Mouse (Mus musculus) inflammation-experienced regulatory T-cells, adult 6 months (primary cell): Measurements from ENCODE around the gene Med12l. TPM values are rescaled to one million over a fixed set of nuclear protein-coding genes. Genes with fewer than 3 reads are reported as not detected.

Source experiments
- ATAC-seq: one replicate; pipeline ENCODE4 v1.8.0; 2017
- polyA plus RNA-seq, 3 experiments: library from polyadenylated mRNA; unstranded; fragments of 100-300 nt; shearing (Covaris generic); gene quantifications; one replicate each; pipeline ENCODE4 v1.2.1; 2017

The Med12l gene
- polyA plus RNA-seq, 3 experiments from 2014 or later: 0.48 to 1.5 (median 0.61) TPM

DNA sequence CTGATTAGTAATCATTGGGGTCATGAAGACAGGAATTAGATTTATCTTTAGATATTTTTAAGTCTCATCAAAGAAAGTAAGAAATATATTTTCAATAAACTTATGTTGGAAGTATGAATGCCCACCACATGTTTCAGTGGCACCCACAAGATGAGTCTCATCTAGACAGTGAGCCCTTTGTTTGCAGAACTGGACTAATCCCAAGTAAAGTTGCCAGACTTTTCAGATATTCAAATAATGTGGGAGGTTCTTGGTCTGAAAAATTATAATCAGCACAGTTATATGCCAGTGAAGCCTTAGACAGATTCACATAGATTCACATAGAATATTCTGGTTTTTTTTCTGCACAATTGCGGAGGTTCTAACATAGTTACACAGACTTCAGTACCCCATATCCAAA lies 244.8 kb downstream of the Med12l start:
- no peak for ATAC-seq

DNA sequence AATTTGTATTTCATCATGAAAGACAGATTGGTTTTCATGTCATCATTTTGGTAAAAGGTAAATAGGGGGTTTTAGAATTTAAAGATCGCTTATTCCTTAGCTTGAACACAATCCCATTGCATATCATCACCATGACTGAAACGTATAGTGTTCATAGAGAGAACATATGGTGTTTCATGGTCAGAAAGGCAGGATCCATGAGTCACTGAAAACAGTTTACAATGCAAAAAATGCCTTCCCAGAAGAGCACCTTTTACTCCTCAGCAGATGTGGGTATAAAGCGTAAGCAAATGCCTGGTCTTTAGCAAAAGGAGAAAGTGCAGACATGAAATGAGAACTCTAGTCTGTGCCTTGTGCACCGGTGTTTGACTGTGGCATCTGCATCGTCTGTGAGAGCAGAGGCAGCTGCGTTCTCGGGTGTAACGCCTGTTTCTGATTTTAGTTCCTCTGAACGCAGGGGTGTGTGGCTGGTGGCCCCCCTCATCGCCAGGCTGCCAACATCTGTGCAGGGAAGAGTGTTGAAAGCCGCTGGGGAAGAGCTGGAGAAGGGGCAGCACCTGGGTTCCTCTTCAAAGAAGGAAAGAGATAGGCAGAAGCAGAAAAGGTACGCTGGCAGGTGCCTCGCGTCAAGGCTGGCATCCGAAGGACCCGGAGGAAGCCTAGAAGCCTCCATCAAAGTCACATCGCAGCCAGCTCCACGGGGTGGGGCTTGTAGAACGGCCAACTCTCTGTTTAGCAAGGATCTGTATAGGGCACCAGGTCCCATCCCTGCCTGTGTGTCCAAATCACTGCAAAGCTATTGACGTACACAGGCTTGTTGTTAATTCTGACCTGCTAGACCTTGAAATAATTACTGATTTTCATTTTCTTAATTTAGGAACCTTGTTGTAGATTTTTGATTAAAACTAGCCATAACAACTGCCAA lies 252.4 kb downstream of the Med12l start:
- ATAC-seq: no peak

DNA sequence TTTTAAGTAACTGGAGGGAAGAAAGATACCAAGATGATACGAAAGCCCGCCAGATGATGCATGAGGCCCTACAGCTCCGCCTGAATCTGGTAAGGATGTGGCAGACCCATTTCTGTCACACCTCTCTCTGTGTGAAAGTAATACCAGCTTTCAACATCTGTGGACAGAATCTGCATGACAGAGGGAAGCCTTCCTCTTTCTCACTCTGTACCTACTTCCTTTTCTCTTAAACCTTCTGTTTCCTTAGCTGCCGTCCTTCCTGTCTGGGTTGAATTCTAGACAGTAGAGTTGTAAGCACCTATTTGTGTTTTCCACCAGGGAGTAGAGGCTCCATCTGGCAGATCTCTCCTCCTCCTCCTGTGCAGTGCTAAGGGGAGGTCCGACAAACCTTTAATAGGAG lies 255.1 kb downstream of the Med12l start:
- ATAC-seq: peak; percentile 80

DNA sequence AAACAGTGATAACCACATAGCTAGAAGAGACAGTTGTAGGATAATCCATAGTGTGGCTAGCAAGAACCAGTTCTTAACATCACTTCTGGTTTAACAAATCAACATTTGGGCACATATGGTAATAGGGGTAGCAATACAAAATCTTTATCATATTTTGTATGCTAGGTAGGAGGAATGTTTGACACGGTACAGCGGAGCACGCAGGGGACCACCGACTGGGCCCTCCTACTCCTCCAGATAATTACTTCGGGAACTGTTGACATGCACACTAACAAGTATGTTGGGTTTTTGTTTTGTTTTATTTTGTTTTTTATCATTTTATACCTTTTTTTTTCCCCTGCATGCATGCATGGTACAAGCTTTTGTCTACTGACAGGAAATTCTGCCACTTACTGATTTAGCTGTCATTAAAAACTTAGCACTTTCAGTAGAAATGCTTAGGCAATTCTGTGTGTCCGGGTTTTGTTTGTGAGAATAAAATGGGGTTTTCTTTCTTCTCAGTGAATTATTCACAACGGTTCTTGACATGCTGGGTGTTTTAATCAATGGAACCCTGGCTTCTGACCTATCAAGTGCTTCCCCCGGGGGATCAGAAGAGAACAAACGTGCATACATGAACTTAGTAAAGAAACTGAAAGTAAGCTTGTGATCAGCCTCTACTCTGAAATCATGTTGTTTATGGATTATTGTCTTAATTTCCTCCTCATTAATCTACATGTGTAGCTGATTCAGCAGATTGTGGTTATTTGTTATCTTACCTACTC lies 256.3 kb downstream of the Med12l start:
- ATAC-seq: peak; percentile 58

DNA sequence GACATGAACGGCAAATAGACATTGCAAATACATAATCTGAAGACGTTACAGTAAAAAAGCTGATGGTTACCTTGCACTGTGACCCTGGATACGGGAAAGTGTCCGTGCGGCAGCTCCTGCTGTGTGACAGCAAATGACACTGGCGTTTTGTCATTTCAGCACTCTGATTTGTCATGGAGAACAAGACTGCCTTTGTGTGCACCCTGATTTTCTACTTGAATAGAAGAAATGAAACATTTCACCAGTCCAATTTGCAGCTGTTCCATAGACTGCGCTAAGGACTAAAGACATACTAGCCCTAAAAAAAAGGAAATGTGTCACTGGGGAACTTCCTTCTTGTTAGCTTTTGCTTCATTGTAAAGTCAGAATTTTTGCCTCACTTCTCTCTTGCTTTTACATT lies 257.1 kb downstream of the Med12l start, which contains the start of gene P2ry12:
Gene P2ry12 (minus strand): TSS at position 168 of the 400 bp plus-strand sequence.
- no peak for ATAC-seq

DNA sequence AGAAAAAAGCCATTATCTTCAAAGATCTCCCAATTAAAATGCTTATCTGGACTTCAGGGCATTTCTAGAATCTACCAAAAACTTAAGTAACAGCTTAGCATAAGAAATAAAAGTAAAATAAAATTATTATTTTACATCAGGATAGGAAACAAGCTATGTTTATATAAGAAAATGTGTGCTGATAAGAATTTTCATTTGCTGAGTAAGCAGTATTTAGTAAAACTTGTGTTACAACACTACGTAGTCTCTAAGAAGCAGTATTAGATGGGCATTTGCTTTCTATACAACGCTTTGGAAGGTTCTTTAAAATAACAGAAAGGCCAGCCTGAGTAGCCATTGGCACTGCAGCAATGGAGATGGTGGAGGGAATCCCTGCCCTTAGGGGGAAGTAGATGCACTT lies 257.8 kb downstream of the Med12l start:
- ATAC-seq: no peak

DNA sequence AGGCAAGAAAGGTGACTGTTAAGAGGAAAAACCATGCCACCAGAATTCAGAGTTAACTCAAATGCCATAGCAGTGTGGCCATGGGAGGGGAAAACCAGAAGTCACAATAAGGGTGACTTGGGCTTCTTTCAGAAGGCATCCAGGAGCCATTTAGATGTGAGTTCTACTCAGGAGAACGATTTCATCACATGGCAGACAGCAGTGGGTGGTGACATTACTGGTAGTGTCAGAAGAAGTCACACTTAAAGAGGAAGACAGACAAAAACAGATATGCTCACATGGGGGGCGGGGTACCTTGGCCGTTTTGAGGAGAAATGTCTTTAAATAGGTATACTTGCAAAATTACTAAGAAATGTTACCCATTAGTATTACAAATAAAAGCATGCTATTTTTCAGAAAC lies 258.4 kb downstream of the Med12l start:
- ATAC-seq: no peak

DNA sequence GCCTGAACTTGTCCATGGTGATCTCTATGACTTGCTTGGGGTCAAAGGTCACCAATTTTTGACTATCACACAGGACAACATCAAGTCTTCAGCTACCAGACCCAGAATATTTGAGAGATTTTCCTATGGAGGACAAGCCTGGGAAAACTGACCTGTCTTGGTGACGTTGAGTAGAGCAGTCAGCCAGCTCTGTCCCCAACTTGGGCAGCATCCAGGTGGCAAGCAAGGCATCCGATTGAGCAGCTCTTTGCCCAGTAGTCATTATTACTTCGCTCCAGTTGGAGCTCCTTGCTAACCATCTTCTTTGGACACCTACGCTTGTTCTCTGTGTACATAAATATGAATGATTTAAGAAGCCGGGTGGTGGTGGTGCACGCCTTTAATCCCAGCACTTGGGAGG lies 265.2 kb downstream of the Med12l start:
- ATAC-seq: no peak

DNA sequence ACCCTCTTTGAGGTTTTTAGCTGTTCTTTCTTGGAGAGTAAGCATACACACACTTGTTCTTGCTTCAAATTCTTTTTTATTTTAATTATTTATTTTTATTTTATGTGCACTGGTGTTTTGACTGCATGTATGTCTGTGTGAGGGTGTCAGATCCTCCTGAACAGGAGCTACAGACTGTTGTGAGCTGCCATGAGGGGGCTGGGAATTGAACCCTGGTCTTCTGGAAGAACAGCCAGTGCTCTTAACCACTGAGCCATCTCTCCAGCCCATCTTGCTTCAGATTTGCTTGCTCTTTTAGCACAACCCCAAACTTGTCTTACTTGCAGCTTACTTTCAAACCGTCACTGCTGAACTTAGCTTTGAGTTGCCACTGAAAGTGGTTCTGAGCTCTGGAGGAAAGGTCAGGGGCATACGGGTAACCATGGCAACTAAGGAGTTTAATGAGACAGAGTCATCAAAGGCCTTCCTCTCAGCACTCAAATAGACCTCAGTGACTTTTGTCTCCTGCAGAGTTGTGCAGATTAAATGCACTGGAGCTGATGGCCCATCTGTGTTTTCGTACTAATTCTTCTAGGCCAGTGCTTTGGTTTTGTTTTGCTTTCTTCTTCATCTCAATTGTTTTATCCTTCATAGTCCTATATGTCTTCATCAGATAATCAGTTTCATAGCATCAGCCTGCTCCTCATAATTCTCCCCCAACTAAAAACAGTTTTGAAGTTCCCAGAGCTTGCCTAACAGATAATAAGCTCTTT lies 272.1 kb downstream of the Med12l start:
- ATAC-seq: no peak

DNA sequence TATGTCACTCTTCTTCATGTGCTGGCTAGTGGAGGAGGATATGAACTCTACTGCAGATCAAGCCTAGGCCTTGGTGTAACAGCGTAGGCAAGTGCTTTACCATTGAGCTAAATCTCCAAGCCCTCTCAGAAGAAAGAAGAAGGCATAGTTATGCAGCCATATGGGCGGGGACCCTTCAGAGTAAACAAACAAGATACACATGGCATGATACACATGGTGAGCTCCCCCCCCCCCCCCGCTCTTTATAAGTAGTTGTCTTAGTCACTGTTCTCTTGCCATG lies 272.6 kb downstream of the Med12l start:
- no peak for ATAC-seq

DNA sequence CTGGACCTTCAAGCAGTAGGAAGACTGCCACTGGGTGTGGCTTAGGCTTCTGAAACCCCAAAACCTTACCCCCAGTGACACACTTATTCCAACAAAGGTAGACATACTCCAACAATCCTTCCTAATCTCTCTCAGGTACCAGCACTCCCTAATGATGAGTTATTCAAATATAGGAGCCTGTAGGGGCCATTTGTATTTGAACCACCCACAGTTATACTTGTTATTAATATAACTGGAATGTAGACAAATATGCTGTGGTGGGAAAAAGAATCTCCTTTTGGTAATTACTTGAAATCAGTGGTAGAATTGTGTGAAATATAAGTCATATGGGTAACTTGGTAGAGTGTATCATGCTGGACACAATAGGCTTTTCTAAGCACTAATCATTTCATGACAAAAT lies 273.0 kb downstream of the Med12l start:
- no peak for ATAC-seq

DNA sequence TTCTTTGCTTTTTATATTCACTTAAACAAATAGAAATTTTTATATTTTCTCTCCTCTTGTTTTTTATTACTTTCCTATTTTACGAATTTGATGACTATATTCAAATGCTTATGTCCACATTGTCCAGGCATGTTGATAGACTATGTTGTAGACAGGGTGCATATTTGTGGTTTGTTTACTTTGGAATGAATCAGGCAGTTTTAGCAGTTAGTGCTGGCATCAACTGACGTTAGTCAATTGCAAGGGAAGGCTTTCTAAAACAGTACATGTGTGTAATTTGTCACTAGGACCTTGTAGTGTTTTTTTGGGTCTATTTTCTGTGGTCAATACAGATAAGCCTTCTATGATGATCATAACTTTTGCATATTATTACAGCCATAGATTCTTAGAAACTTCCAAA lies 284.9 kb downstream of the Med12l start:
- no peak for ATAC-seq

DNA sequence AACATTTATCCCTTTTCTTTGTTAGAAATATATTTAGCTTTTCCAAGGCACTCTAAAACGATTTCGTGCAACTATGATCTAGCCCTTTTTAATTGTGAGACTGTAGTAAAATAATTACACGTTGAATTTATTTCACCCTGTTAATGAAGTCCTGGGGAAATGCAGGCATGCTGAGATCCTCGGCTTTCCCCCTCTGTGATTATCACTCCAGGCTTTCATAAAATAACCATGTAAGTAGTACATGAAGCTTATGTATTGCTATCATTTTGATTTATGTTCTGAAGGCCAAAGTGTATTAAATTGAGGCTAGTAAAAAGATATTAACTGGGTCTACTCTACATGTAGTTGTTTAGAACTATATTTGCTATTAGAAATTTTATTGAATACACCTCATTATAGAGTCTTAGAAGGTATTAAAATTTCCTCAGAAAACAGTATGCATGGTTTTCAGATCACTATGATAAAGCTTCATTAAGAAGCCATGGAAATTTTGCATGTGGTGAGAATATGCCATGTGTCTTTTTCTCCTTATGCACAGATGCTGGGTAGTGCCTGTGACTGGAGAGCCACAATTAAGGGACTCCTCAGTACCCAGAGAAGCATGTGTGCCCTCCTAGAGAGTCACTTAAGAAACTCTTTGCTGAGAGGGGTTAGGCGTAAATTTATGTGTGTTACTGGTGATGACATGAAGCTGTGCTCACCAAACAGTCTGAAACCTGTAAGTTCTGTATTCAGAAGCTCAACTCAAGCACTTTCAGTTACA lies 288.0 kb downstream of the Med12l start:
- no peak for ATAC-seq

DNA sequence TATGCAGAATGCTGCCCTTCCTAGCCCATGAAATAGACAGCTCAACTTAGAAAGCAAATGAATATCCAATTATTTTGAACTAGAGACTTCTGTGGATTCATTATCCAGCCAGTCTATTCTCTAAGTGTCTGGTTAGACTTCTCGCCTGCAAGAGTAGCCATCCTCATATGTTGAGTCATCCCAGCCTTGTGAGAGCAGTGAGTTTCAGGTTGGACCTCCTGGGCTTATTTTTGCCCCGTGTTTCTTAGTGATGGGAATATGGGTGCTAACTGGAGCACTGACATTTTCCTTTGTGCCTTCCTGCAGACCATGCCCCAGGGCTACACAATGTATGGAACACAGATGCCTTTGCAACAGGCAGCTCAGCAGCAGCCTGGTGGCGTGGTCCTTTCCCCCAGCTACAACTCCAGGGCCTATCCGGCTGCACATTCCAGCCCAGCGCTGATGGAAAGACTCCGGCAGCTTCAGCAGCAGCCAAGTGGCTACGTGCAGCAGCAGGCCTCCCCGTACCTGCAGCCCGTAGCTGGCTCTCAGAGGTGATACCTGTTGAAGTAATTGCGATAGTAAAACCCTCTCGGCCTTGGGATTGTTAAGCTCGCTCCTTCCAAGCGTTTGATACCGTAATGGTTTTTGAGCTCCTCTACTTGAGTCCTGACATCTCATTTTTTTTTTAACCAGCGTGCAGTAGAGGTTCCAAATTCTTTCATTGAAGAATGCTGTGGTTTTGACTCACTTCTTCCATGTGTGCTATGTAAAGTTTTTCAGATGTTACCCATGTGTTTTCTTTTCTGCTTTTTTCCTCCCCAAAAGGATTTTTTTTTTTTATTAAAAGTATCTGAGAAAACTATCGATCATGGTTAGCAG lies 290.3 kb downstream of the Med12l start:
- no peak for ATAC-seq

DNA sequence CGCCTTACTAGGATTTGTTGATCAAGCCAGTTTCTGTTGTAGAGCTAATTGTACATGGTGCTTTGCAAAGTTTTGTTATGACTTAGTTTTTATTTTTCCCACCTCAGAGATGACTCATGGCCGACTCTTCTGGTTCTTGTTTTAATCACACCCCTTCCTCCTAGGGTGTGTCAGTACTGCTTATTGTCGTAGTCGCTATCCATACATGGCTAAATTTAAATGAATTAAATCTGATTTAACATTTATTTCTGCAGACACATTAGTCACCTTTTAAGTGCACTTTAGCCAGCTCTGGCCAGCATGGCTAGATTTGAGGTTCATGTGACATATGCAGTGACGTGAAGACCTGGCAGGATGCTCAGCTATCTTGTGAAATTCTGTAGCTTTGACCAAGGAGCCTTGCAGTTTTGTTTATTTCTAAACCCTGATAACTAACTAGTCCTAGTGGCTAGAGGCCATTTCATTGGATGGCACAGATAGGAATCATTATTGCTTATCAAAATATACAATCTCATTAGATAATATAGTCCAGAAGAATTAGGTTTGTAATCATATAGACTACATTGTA lies 291.0 kb downstream of the Med12l start:
- ATAC-seq: peak; percentile 75

DNA sequence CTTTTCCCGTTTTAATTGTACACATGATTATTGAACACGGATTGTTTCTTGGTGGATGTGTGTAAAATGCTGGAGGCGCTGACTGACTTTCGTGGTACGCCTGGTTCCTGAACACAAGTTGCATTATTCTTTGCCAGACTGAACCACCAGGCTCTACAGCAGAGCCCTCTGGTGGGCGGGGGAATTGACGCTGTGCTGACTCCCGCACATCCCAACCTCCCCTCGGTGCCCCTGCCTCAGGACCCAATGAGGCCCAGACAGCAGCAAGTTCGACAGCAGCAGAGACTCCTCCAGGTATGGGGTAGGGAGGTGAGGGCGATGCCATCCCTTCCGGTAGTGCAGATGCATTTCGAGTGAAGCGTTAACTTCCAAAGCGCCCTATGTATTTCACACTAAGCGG lies 292.0 kb downstream of the Med12l start:
- no peak for ATAC-seq

DNA sequence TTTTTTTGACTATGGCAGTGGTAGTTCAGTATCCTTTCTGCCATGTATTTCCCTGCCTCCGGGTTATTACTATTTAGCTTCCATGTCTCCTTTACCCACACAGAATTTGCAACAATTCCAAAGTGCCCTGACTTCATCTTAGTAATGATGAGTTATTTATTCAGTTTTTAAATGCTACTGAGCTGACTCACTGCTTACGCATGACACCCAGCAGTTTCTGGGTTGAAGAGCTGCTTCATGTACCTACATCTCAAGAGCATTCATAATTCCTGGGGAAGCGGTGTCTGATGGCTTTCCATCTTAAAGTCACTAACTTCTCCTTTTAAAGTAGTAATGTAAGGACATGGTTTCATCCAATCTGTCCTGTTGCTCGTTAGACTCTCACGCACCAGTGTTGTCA lies 299.3 kb downstream of the Med12l start:
- ATAC-seq: no peak

DNA sequence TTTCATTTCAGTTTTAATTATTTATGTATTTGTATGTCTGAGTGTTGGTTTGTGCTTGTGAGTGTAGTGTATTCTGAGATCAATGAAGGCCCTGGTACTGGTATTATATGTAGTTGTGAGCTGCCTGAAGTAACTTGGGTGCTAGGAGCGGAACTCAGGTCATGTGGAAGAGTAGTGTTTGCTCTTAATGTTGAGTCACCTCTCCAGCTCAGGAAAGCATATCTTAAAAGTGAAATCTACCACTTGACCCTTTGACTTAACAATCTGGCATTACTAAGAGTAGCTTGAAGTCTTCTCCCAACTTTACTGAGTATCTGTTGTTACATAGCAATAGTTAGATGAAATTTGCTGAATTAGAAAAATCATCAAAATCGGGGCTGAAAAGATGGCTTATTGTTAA lies 299.9 kb downstream of the Med12l start:
- ATAC-seq: no peak

DNA sequence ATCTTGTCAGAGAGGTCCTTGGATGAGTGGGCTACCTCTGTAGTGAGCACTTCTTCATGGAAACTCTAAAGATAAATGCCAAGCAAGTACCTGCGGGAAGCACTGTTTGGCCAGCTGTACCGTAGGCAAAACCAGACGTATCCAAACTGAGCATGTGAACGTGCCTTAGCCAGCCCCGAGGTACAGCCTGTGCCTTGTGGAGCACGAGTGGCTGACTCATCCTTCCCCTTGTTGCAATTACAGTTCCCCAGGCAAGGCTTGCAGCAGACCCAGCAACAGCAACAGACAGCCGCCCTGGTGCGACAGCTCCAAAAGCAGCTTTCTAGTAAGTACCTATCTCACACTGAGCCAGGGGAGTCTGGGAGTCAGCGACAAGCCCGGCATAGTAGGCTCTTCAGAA lies 307.0 kb downstream of the Med12l start:
- ATAC-seq: no peak

DNA sequence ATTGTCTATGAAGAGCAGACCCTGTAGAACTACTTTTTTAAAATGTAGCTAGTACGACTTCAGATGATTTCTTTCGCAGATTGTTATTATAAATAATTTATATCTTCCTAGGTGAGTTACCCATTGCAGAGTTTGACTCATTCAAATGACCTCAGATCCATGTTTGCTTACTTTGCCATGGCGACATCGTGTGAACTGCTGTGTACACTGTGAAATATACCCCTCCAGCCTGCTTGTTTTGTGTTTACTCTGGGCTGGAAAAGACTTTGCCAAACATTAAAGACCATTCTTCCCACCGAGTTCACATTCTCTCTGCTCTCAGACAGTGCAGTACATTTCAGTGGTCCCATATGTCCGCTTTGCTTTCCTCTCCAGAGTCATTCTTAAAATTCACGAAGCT lies 310.5 kb downstream of the Med12l start:
- ATAC-seq: no peak

DNA sequence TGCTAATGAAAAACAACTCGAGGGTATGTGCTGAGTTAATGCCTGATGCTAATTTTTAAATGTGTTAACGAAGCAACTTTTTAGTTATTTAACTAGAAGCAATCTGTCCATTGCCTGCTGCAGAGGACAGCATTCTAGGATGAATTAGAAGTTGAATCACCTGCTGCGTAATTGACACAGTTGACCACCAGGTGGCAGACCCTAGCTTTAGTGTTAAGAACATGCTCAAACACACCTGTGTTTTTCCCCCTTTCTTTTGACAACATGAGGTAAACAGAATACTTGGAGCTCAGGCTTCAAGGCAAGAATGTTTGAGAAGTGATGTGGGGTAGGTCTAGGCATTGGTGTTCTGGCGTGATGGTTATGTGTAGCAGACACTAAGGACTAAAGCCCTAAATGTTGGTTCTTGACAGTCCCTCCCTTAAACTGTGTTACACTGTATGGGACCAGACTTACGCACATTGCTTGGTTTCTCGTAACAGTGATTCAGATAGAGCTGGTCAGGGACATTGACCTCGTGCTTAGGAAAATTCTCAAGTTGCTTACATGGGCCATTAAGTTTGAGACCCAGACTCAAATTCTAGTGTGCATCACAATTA lies 315.8 kb downstream of the Med12l start:
- ATAC-seq: peak; percentile 46
